ENCODE assay signal across 24 mouse cellular contexts in the genomic region with DNA sequence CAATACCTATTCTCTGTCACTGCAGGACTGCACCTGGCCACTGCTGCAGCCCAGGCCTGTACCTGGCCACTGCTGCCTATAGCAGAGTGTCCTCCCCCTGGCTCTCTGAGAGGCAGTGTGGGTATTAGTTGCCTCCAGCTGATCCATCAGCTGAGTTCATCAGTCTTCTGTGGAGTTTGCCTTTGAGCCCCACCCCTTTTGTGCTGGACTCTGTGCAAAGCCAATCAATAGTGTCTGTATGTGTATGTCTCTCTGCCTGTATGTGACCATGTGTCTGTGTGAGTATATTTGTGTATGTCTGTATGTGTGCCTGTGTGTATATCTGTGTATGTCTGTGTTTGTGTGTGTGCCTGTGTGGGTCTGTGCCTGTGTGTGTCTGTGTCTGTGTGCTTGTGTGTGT.
"Had no signal": no experiment of that assay in that cellular context is flagged by ENCODE, and none has a peak within 500 bp of the region (broad histone marks: within the 10 kb centered on the region; RNA-seq: fewer than 3 reads in every experiment).

No protein-coding gene starts in this region.

- H3K9ac ChIP-seq: forebrain, postnatal 0 days; heart, embryonic 13.5 days; heart, embryonic 15.5 days; hindbrain, embryonic 13.5 days; hindbrain, embryonic 15.5 days; kidney, embryonic 15.5 days; limb, embryonic 12.5 days had no signal

- H3K36me3 ChIP-seq: heart, embryonic 13.5 days; heart, embryonic 15.5 days; hindbrain, embryonic 13.5 days; hindbrain, embryonic 15.5 days; kidney, embryonic 15.5 days; limb, embryonic 10.5 days; limb, embryonic 12.5 days had no signal

- H3K27me3 ChIP-seq: hindbrain, embryonic 15.5 days; limb, embryonic 12.5 days had no signal

- H3K9me3 ChIP-seq: heart, embryonic 13.5 days; heart, embryonic 15.5 days; hindbrain, embryonic 13.5 days; hindbrain, embryonic 15.5 days; kidney, embryonic 15.5 days; limb, embryonic 10.5 days; limb, embryonic 12.5 days had no signal

- DNase-seq: forebrain, postnatal 0 days; gastrocnemius, postnatal 14 days; gastrocnemius, postnatal 36 days; heart, adult 11 months; heart, adult 2 months; heart, postnatal 14 days; heart, postnatal 36 days; kidney, adult 11 months; kidney, adult 2 months; kidney, adult 9 months; kidney, postnatal 14 days; kidney, postnatal 36 days; layer of hippocampus, adult 9-11 months; layer of hippocampus, postnatal 36 days had no signal

- H3K4me1 ChIP-seq: heart, embryonic 13.5 days; heart, embryonic 15.5 days; hindbrain, embryonic 13.5 days; hindbrain, embryonic 15.5 days; kidney, embryonic 15.5 days; limb, embryonic 10.5 days; limb, embryonic 12.5 days had no signal

- ATAC-seq: forebrain, postnatal 0 days; hindbrain, postnatal 0 days had no signal

- H3K27ac ChIP-seq: heart, adult 2 months; heart, embryonic 13.5 days; heart, embryonic 15.5 days; hindbrain, embryonic 13.5 days; hindbrain, embryonic 15.5 days; hindbrain, postnatal 0 days; kidney, embryonic 15.5 days; kidney, postnatal 0 days; limb, embryonic 10.5 days; limb, embryonic 12.5 days had no signal

- H3K4me2 ChIP-seq: heart, embryonic 11.5 days; heart, embryonic 13.5 days; heart, embryonic 15.5 days; hindbrain, embryonic 13.5 days; hindbrain, embryonic 15.5 days; kidney, embryonic 15.5 days; limb, embryonic 12.5 days had no signal

- H3K4me3 ChIP-seq: heart, adult 2 months; heart, embryonic 13.5 days; heart, embryonic 15.5 days; hindbrain, embryonic 13.5 days; hindbrain, embryonic 15.5 days; kidney, embryonic 15.5 days; limb, embryonic 10.5 days; limb, embryonic 12.5 days had no signal
